Mouse (Mus musculus) myocyte (in vitro differentiated cells): ENCODE data around the gene B230118H07Rik. TPM values are rescaled to one million over a fixed set of nuclear protein-coding genes. Genes with fewer than 3 reads are reported as not detected.

Experiments
- H3K27me3 ChIP-seq: one replicate; pipeline ENCODE4 v1.6.1; 2011; ENCODE audit not compliant: control insufficient read depth, insufficient read depth, insufficient read length
- H3K36me3 ChIP-seq: one replicate; pipeline ENCODE4 v1.6.1; 2011; ENCODE audit not compliant: control insufficient read depth, insufficient read depth
- H3K4me2 ChIP-seq: one replicate; pipeline ENCODE4 v1.6.1; 2011; ENCODE audit warnings: low read depth, control low read depth
- H3K4me3 ChIP-seq: one replicate; pipeline ENCODE4 v1.5.1; 2011; ENCODE audit warnings: mild to moderate bottlenecking, control low read depth, moderate library complexity
- H3K79me2 ChIP-seq: one replicate; pipeline ENCODE4 v1.6.1; 2011; ENCODE audit not compliant: control insufficient read depth, insufficient read depth
- H3ac ChIP-seq: one replicate; pipeline ENCODE4 v1.6.1; 2011; ENCODE audit not compliant: control insufficient read depth, insufficient read length
- CEBPB ChIP-seq: IDR thresholded peaks from 2 replicates; pipeline ENCODE4 v1.6.1; 2011; ENCODE audit warnings: mild to moderate bottlenecking, moderate library complexity; ENCODE audit not compliant: poor library complexity, insufficient read depth, severe bottlenecking
- E2F4 ChIP-seq: IDR thresholded peaks from one replicate; pipeline ENCODE4 v1.6.1; 2011; ENCODE audit warnings: mild to moderate bottlenecking, control low read depth, moderate library complexity; ENCODE audit not compliant: insufficient read depth
- MAX ChIP-seq: IDR thresholded peaks from one replicate; pipeline ENCODE4 v1.6.1; 2011; ENCODE audit warnings: low read depth, mild to moderate bottlenecking, control low read depth
- MYOD1 ChIP-seq, 3 experiments: IDR thresholded peaks; one replicate each; pipeline ENCODE4 v1.6.1; 2011; ENCODE audit warnings: control low read depth in 2 of 3, low read depth in 2 of 3, mild to moderate bottlenecking in 2 of 3, moderate library complexity in 1 of 3; ENCODE audit not compliant: insufficient read length in 2 of 3, control insufficient read depth in 1 of 3
- MYOG ChIP-seq, 3 experiments: IDR thresholded peaks; one replicate each; pipeline ENCODE4 v1.6.1; 2011; ENCODE audit warnings: control low read depth in 2 of 3, low read depth in 2 of 3, mild to moderate bottlenecking in 2 of 3; ENCODE audit not compliant: insufficient read length in 2 of 3, control insufficient read depth in 1 of 3, insufficient read depth in 1 of 3
- POLR2A ChIP-seq: IDR thresholded peaks from one replicate; pipeline ENCODE4 v1.6.1; 2011; ENCODE audit warnings: low read depth, mild to moderate bottlenecking, control low read depth, moderate library complexity; ENCODE audit not compliant: insufficient read length
- POLR2AphosphoS2 ChIP-seq: IDR thresholded peaks from one replicate; pipeline ENCODE4 v1.6.1; 2011; ENCODE audit warnings: low read depth, control low read depth; ENCODE audit not compliant: insufficient read length
- REST ChIP-seq: IDR thresholded peaks from one replicate; pipeline ENCODE4 v1.6.1; 2011; ENCODE audit warnings: mild to moderate bottlenecking, control low read depth, moderate library complexity; ENCODE audit not compliant: insufficient read depth, insufficient read length
- SRF ChIP-seq: IDR thresholded peaks from one replicate; pipeline ENCODE4 v1.6.1; 2011; ENCODE audit warnings: low read depth; ENCODE audit not compliant: control insufficient read depth, insufficient read length
- TCF12 ChIP-seq: IDR thresholded peaks from one replicate; pipeline ENCODE4 v1.6.1; 2011; ENCODE audit warnings: mild to moderate bottlenecking, control low read depth; ENCODE audit not compliant: poor library complexity, insufficient read depth, severe bottlenecking
- TCF3 ChIP-seq: IDR thresholded peaks from one replicate; pipeline ENCODE4 v1.6.1; 2011; ENCODE audit warnings: low read depth, control low read depth; ENCODE audit not compliant: insufficient read length
- USF1 ChIP-seq: IDR thresholded peaks from one replicate; pipeline ENCODE4 v1.6.1; 2011; ENCODE audit warnings: low read depth, mild to moderate bottlenecking, control low read depth, moderate library complexity
- polyA plus RNA-seq: library from polyadenylated mRNA; unstranded; fragments of >200 nt; fragmentation: generic; extraction: Trizol; gene quantifications from one replicate; pipeline ENCODE4 v1.2.1, GENCODE M21; 2012; ENCODE audit warnings: missing spikeins

B230118H07Rik gene
- polyA plus RNA-seq, 1 experiment: 18.1 TPM

DNA sequence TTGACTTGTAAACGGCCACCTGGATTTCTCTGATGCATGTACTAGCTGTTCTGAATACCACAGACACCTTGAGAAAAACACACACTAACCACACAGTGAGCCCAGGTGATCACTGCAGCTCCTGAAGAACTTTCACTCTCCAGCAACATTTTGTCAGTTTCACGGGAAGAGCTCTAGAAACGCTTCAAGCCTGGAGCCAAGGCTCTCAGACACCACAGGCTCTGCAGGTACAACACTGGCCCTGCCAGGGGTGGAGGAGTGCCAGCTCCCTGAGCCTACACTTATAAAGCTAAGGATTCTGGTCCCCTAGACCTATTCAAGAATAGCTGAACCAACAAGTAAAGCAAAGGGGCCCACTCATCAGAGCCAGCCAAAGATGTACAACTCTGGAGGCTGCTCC, 67.9 kb downstream of the B230118H07Rik start:
- no peak overlapping the region for H3ac ChIP-seq
- no peak for TF ChIP-seq MAX
- no peak for TF ChIP-seq SRF
- no peak for TF ChIP-seq POLR2A
- TF ChIP-seq E2F4: no peak
- TF ChIP-seq TCF3: no peak
- TF ChIP-seq MYOD1 (IDR thresholded peaks at IDR 0.05; ENCODE audit: control insufficient read depth in 1 of 3, insufficient read length in 2 of 3, low read depth in 2 of 3): no peak
- TF ChIP-seq USF1: no peak
- TF ChIP-seq POLR2AphosphoS2: no peak
- TF ChIP-seq CEBPB: no peak
- TF ChIP-seq REST: no peak

GRCm38 (mm10) chr2:101580977-101581376, 68.4 kb downstream of the B230118H07Rik start:
- no peak for TF ChIP-seq MYOD1 (IDR thresholded peaks at IDR 0.05; ENCODE audit: control insufficient read depth in 1 of 3, insufficient read length in 2 of 3, low read depth in 2 of 3)
- no peak for TF ChIP-seq POLR2A
- TF ChIP-seq TCF3: no peak
- TF ChIP-seq SRF: no peak
- TF ChIP-seq TCF12: no peak
- TF ChIP-seq CEBPB: no peak
- TF ChIP-seq USF1: no peak
- no peak for TF ChIP-seq REST
- no peak for TF ChIP-seq E2F4
- TF ChIP-seq MAX: no peak
- no peak for TF ChIP-seq MYOG (IDR thresholded peaks at IDR 0.05; ENCODE audit: control insufficient read depth in 1 of 3, insufficient read depth in 1 of 3, insufficient read length in 2 of 3, low read depth in 2 of 3)
- H3K79me2 ChIP-seq: no peaks in the 10 kb centered on the region
- H3K4me3 ChIP-seq: no peak overlapping the region
- no peak overlapping the region for H3K4me2 ChIP-seq
- H3K27me3 ChIP-seq: no peaks in the 10 kb centered on the region
- H3K36me3 ChIP-seq: no peaks in the 10 kb centered on the region
- no peak overlapping the region for H3ac ChIP-seq

More for the DNA sequence above, 67.9 kb downstream of the B230118H07Rik start:
- no peaks in the 10 kb centered on the region for H3K36me3 ChIP-seq
- H3K27me3 ChIP-seq: no peaks in the 10 kb centered on the region
- no peaks in the 10 kb centered on the region for H3K79me2 ChIP-seq
- no peak overlapping the region for H3K4me3 ChIP-seq
- H3K4me2 ChIP-seq: no peak overlapping the region

DNA sequence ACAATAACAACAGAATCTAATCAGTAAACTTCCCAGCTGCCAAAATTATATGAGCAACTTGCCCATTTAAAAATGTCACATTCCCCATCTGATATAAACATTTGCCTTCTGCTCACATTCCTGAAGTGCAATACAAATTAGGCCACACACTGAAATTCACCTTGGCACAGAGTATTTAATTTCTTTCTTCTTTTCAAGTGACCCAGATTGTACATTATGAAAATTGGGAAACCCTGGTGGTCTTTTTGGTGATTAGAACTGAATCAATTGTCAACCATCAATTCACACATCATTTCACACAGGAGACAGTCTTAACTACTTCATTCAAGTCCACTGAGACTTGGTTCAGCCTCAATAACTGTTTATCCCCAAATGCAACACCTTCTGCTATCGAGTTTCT, 68.9 kb downstream of the B230118H07Rik start:
- H3ac ChIP-seq: no peak overlapping the region
- TF ChIP-seq MAX (no peak), TCF3 (no peak), POLR2AphosphoS2 (no peak), POLR2A (no peak), MYOG (IDR thresholded peaks at IDR 0.05; ENCODE audit: control insufficient read depth in 1 of 3, insufficient read depth in 1 of 3, insufficient read length in 2 of 3, low read depth in 2 of 3) (no peak), REST (no peak), E2F4 (no peak), TCF12 (no peak), USF1 (no peak), CEBPB (no peak), MYOD1 (IDR thresholded peaks at IDR 0.05; ENCODE audit: control insufficient read depth in 1 of 3, insufficient read length in 2 of 3, low read depth in 2 of 3) (no peak), SRF (no peak)
- no peak overlapping the region for H3K4me3 ChIP-seq
- H3K79me2 ChIP-seq: no peaks in the 10 kb centered on the region
- no peaks in the 10 kb centered on the region for H3K27me3 ChIP-seq
- no peaks in the 10 kb centered on the region for H3K36me3 ChIP-seq
- no peak overlapping the region for H3K4me2 ChIP-seq

DNA sequence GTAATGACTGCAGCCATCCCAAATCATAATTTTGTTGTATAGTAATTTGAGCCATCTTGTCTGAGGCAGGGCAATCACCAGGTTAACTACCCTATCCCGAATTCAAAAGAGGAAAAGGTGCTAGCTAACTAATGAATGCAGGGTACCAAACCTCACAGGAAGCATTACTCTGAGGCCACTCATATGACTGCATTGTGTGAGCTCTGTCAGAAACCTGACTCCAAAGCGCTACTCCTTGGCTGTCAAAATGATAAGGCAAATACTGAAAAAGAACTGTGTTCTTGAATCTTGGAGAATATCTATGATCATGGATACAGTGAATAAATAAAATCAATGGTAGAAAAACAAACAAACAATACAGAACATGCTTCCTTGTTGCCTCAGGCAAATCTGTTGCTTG, 69.3 kb downstream of the B230118H07Rik start:
- no peaks in the 10 kb centered on the region for H3K36me3 ChIP-seq
- no peaks in the 10 kb centered on the region for H3K27me3 ChIP-seq
- no peaks in the 10 kb centered on the region for H3K79me2 ChIP-seq
- no peak overlapping the region for H3K4me3 ChIP-seq
- TF ChIP-seq MYOD1 (IDR thresholded peaks at IDR 0.05; ENCODE audit: control insufficient read depth in 1 of 3, insufficient read length in 2 of 3, low read depth in 2 of 3) (no peak), POLR2A (no peak), USF1 (no peak), MAX (no peak), TCF12 (no peak), REST (no peak), SRF (no peak), POLR2AphosphoS2 (no peak), E2F4 (no peak), TCF3 (no peak), MYOG (IDR thresholded peaks at IDR 0.05; ENCODE audit: control insufficient read depth in 1 of 3, insufficient read depth in 1 of 3, insufficient read length in 2 of 3, low read depth in 2 of 3) (no peak), CEBPB (no peak)
- no peak overlapping the region for H3K4me2 ChIP-seq
- H3ac ChIP-seq: no peak overlapping the region

DNA sequence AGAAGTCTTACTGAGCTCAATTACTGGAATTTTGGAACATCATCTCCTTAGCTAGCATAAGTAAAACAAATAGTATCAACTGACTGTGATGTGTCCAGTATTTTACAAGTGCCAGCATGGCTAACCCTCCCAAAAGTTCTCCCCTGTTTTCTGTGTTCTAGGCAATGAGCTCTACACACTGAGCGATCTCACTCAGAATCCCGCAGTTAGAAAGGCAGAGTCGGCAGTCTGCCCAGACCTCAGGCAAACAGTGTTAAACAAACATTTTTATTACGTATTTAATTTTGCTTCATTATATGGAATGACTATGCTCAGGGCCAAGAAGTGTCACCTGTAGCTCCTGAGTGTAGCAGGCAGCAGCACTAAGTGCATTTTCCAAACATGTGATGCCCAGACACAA, 72.1 kb downstream of the B230118H07Rik start:
- TF ChIP-seq REST (no peak), POLR2AphosphoS2 (no peak), MAX (no peak), MYOD1 (IDR thresholded peaks at IDR 0.05; ENCODE audit: control insufficient read depth in 1 of 3, insufficient read length in 2 of 3, low read depth in 2 of 3) (no peak), E2F4 (no peak)
- no peaks in the 10 kb centered on the region for H3K27me3 ChIP-seq
- no peak overlapping the region for H3K4me3 ChIP-seq
- H3ac ChIP-seq: no peak overlapping the region
- H3K4me2 ChIP-seq: no peak overlapping the region
- no peaks in the 10 kb centered on the region for H3K36me3 ChIP-seq
- H3K79me2 ChIP-seq: no peaks in the 10 kb centered on the region
